Mouse (Mus musculus) limb, embryonic 14.5 days (tissue): Measurements from ENCODE around the gene Csrp3. TPM values are rescaled to one million over a fixed set of nuclear protein-coding genes. Genes with fewer than 3 reads are reported as not detected.

Experiments used
- ATAC-seq: fragments of 200-750 bp; cut with Nextera tagmentation; 2 replicates; pipeline ENCODE4 v1.8.0; 2017; ENCODE audit warnings: low read depth, moderate number of reproducible peaks, moderate TSS enrichment; ENCODE audit not compliant: low FRiP score
- DNase-seq: peaks from one replicate; pipeline ENCODE4 v3.0.0-alpha.2; 2015; ENCODE audit warnings: low spot score
- H3K27ac ChIP-seq: fragments of 300-500 bp; sonication (generic); replicated peaks from 2 replicates; pipeline ENCODE4 v1.5.1; 2014; ENCODE audit warnings: low read depth, mild to moderate bottlenecking, low read length, moderate library complexity, mixed read lengths
- H3K27me3 ChIP-seq: fragments of 300-500 bp; sonication (generic); 2 replicates; pipeline ENCODE4 v1.6.1; 2014; ENCODE audit warnings: low read length, mixed read lengths; ENCODE audit not compliant: control insufficient read depth, insufficient read depth
- H3K36me3 ChIP-seq: fragments of 300-500 bp; sonication (generic); 2 replicates; pipeline ENCODE4 v1.6.1; 2014; ENCODE audit warnings: mild to moderate bottlenecking, low read length, moderate library complexity, mixed read lengths; ENCODE audit not compliant: control insufficient read depth, insufficient read depth
- H3K4me1 ChIP-seq: fragments of 300-500 bp; sonication (generic); 2 replicates; pipeline ENCODE4 v1.6.1; 2014; ENCODE audit warnings: antibody characterized with exemption, low read length, mixed read lengths; ENCODE audit not compliant: control insufficient read depth, insufficient read depth
- H3K4me2 ChIP-seq: fragments of 300-500 bp; sonication (generic); replicated peaks from 2 replicates; pipeline ENCODE4 v1.6.1; 2014; ENCODE audit warnings: low read depth, mild to moderate bottlenecking, low read length, moderate library complexity; ENCODE audit not compliant: severe bottlenecking
- H3K4me3 ChIP-seq: fragments of 300-500 bp; sonication (generic); replicated peaks from 2 replicates; pipeline ENCODE4 v1.5.1; 2014; ENCODE audit warnings: low read length
- H3K9ac ChIP-seq: fragments of 300-500 bp; sonication (generic); 2 replicates; pipeline ENCODE4 v1.6.1; 2014; ENCODE audit warnings: mild to moderate bottlenecking, low read depth, low read length, moderate library complexity; ENCODE audit not compliant: severe bottlenecking
- H3K9me3 ChIP-seq: fragments of 300-500 bp; sonication (generic); 2 replicates; pipeline ENCODE4 v1.6.1; 2016; ENCODE audit warnings: low read length; ENCODE audit not compliant: control insufficient read depth
- POLR2A ChIP-seq: fragments of 200-500 bp; IDR thresholded peaks from 2 replicates; pipeline ENCODE4 v1.8.0; 2012; ENCODE audit warnings: inconsistent platforms, mild to moderate bottlenecking, moderate library complexity, borderline replicate concordance; ENCODE audit not compliant: insufficient read depth, insufficient read length; ENCODE audit errors: extremely low read depth
- WGBS: fragments of 180-500 bp; shearing (Covaris S2); extraction: QIAGEN DNeasy Blood & Tissue Kit; methylation state at CpG from one replicate; pipeline ENCODE4 v1.1.7; 2014; 5-methylcytosine and 5-hydroxymethylcytosine counted together
- polyA plus RNA-seq, 2 experiments: library from polyadenylated mRNA; depleted of rRNA in 1 of 2; stranded (reverse) in 1 of 2; unstranded in 1 of 2; fragments of >200 nt; fragmentation: Nextera tagmentation in 1 of 2; extraction: Ambion mirVana in 1 of 2; gene quantifications; 2 replicates each; pipeline versions ENCODE4 v1.2.1 to v1.2.3; 2012 to 2014

Gene Csrp3
- polyA plus RNA-seq, 2 experiments = 18.2 to 71.9 TPM

DNA sequence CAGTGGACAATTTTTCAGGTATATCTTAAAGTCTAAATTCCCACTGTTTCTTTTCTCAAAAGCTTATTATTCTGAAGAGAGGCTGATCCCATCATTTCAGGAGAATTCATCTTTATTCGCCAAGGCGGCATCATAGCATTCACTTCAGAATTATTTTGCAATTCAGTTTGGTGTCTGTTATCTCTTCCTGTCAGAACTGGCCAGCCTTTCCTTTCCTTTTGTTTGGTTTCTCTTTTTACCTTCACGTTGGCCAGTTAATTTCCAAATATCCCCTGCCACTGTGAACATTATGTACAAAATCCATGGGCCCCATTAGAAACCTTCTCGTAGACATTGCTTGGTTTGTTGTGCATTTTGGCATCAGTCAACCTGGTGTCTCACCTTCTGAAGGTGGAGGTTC is 11.5 kb upstream of the Csrp3 start:
- ATAC-seq = no peak
- Histone ChIP-seq H3K27me3 (no peaks in the 10 kb centered on the region), H3K4me2 (no peak overlapping the region), H3K9me3 (no peaks in the 10 kb centered on the region), H3K9ac (no peak overlapping the region), H3K4me3 (no peak overlapping the region), H3K27ac (no peak overlapping the region), H3K4me1 (no peaks in the 10 kb centered on the region), H3K36me3 (no peaks in the 10 kb centered on the region)
- WGBS = 92% methylated on average over 4 of the region's 4 CpGs
- DNase-seq = no peak
- TF ChIP-seq POLR2A = no peak

DNA sequence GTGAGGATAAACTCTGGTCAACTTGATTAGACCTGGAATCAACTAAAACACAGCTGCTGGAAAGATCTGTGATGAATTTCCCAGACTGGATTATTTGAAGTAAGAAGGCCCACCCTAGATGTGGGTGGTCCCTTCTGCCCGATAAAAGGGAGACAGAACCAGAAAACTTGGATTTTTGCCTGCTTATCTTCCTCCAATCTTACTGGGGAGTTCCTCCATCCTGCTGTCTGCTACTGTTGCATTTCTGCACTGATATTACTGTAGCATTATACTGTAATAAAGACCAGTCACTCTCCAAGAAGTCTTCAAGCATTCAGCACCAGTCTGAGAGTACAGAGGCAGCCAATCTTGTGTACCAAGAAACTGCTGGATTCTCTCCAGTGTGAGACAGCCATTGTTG is 10.4 kb upstream of the Csrp3 start:
- 59% methylated on average over 1 of the region's 1 CpGs for WGBS
- no peak for ATAC-seq
- no peaks in the 10 kb centered on the region for H3K9me3 ChIP-seq

GRCm38 (mm10) chr7:48855461-48855860 is 7.6 kb upstream of the Csrp3 start:
- Histone ChIP-seq H3K9me3 (no peaks in the 10 kb centered on the region), H3K27ac (no peak overlapping the region), H3K27me3 (no peaks in the 10 kb centered on the region), H3K4me2 (no peak overlapping the region), H3K36me3 (no peaks in the 10 kb centered on the region), H3K4me3 (no peak overlapping the region), H3K9ac (no peak overlapping the region), H3K4me1 (no peaks in the 10 kb centered on the region)
- 97% methylated on average over 3 of the region's 3 CpGs for WGBS
- no peak for ATAC-seq
- no peak for TF ChIP-seq POLR2A
- DNase-seq = no peak

More for the DNA sequence above, 10.4 kb upstream of the Csrp3 start:
- H3K4me2 ChIP-seq = no peak overlapping the region
- H3K27me3 ChIP-seq = no peaks in the 10 kb centered on the region
- no peak for DNase-seq
- H3K4me1 ChIP-seq = no peaks in the 10 kb centered on the region
- H3K4me3 ChIP-seq = no peak overlapping the region
- no peak overlapping the region for H3K27ac ChIP-seq
- TF ChIP-seq POLR2A = no peak
- no peaks in the 10 kb centered on the region for H3K36me3 ChIP-seq
- H3K9ac ChIP-seq = no peak overlapping the region

- no peaks in the 10 kb centered on the region for H3K9me3 ChIP-seq
- ATAC-seq (no peak), DNase-seq (no peak)
- no peaks in the 10 kb centered on the region for H3K27me3 ChIP-seq
- no peak overlapping the region for H3K4me3 ChIP-seq
- no peaks in the 10 kb centered on the region for H3K36me3 ChIP-seq
- no peak for TF ChIP-seq POLR2A
- no peak overlapping the region for H3K9ac ChIP-seq
- WGBS = 84% methylated on average over 13 of the region's 13 CpGs
- H3K4me1 ChIP-seq = no peaks in the 10 kb centered on the region
- no peak overlapping the region for H3K27ac ChIP-seq
- no peak overlapping the region for H3K4me2 ChIP-seq
These were observed 5.7 kb upstream of the Csrp3 start for GRCm38 (mm10) chr7:48853496-48853895.

DNA sequence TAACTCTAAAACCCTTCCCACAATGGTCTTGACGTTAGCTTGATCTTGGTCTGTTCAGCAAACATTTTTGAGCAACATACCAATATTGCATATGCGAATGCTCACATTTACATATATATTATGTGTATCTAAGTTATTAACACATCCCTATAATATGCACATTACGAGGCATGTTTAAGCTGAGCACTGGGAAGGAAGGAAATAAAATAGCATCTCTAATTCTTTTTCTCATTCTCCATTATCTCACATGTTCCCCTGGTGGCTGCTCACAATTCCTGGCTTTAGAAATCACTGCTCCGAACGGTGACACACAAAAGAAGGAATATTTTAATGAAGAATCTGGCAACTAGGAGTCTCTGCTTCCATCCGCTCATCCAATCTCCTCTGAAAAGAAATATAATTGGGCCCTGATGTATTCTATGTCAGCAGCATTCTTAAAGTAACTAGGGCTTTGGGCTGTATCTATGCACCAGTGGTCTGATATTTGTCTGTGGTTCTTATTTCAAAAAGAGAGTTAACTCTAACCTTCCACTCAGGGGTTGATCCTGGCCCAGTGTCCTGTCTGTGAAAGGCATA is 3.8 kb upstream of the Csrp3 start:
- 83% methylated on average over 6 of the region's 6 CpGs for WGBS
- H3K4me2 ChIP-seq = no peak overlapping the region
- ATAC-seq = no peak

DNA sequence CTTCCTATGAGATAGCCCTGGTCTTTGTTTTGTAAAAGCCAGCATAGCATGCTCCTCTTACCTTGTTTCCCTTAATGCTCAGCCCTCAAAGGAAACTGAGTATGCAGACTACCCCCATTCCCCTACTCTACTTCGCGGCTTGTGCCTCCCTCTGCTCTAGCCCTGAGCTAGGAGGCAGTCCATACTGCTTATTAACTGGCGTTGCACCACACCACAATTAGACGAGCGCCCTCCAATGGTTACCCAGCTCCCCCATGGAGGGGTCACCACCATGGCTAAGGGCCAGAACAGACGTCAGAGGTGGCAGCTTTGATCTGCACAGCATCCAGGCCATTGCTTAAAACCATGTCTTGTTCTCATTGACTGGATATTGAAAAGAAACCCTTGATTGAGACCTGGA is 1.1 kb downstream of the Csrp3 start:
- H3K27me3 ChIP-seq = no peaks in the 10 kb centered on the region
- no peak overlapping the region for H3K9ac ChIP-seq
- no peak overlapping the region for H3K4me2 ChIP-seq
- WGBS = 50% methylated on average over 6 of the region's 6 CpGs
- no peak overlapping the region for H3K27ac ChIP-seq
- no peaks in the 10 kb centered on the region for H3K36me3 ChIP-seq
- no peak for TF ChIP-seq POLR2A
- no peaks in the 10 kb centered on the region for H3K9me3 ChIP-seq
- H3K4me1 ChIP-seq = peaks cover 7% of the 10 kb centered on the region; the same call in 1 of the 2 replicates
- DNase-seq = no peak
- ATAC-seq = no peak
- no peak overlapping the region for H3K4me3 ChIP-seq

More for the DNA sequence above, 3.8 kb upstream of the Csrp3 start:
- Histone ChIP-seq H3K4me3 (no peak overlapping the region), H3K27me3 (no peaks in the 10 kb centered on the region), H3K36me3 (no peaks in the 10 kb centered on the region), H3K27ac (no peak overlapping the region), H3K9me3 (no peaks in the 10 kb centered on the region), H3K9ac (no peak overlapping the region), H3K4me1 (no peaks in the 10 kb centered on the region)
- no peak for TF ChIP-seq POLR2A
- DNase-seq = no peak
